Mouse (Mus musculus) embryonic fibroblast, embryonic 13.5 days (primary cell): ENCODE results near the gene Gorasp1.

Experiments
- CTCF ChIP-seq: IDR thresholded peaks from 2 replicates; pipeline ENCODE4 v1.5.1; 2011; ENCODE audit warnings: mild to moderate bottlenecking, control low read depth, low read length, moderate library complexity, borderline replicate concordance; ENCODE audit not compliant: insufficient read depth
- POLR2A ChIP-seq: IDR thresholded peaks from 2 replicates; pipeline ENCODE4 v1.6.1; 2011; ENCODE audit warnings: low read depth, mild to moderate bottlenecking, control low read depth, low read length, moderate library complexity

DNA sequence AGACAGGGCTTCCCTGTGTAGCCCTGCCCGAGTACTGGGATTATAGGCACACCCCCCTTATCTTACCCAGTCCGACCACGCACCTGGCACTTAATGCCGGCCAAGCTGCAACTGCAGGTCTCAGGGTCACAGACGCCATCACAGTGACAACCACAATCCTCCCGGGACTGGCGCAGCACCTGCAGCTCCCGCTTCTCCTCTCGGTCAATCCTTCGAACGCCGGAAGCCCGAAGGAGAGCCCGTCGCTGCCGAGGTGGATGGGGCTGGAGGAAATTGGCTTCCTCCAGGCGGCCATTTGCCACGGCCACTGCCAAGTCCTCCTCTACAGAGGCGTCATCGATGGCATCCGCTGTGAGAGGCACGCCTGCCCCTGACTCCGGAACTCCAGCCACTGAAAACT is 35.9 kb upstream of the Gorasp1 start:
- no peak for TF ChIP-seq POLR2A
- TF ChIP-seq CTCF: no peak
